Mouse (Mus musculus): ENCODE measurements around the gene Pomc.

DNA sequence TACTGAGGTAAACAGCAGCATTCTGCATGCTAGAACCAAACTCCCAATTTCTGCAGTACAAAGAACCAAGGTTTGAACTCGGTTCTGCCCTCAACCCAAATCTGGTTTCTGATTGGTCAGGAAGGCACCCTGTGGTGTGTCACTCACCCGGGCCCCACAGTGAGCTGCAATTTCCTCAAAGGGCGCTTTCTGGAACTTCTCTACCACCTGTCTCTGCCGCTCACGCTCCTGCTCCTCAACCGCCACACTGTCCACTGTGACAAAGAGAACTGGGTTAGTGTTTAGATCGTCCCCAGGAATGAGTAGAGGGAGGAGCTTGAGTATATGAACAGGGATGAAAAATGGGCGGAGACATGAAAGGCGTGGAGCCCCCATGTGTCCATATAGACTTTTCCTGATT is 13.6 kb downstream of the Pomc start:
- TF ChIP-seq ZNF384 (IDR thresholded peaks at IDR 0.05; ENCODE audit: low read depth, low read length) (no peak), HCFC1 (IDR thresholded peaks at IDR 0.05; ENCODE audit: borderline replicate concordance, insufficient read depth, low read length) (no peak), MAFK (IDR thresholded peaks at IDR 0.05; ENCODE audit: insufficient read depth, low read depth, low read length) (no peak), ZC3H11A (IDR thresholded peaks at IDR 0.05; ENCODE audit: borderline replicate concordance, low read depth, low read length) (no peak)

All from ES-E14 (cell line).